Mouse (Mus musculus): Measurements from ENCODE around the gene 2010003K11Rik. TPM values are rescaled to one million over a fixed set of nuclear protein-coding genes. Genes with fewer than 3 reads are reported as not detected.
A peak's percentile ranks its signal among the peaks of the same experiment; 100 is the strongest.

Gene 2010003K11Rik
- total RNA-seq (2021) = 1 to 10 TPM in 1 of 2 experiments, under 1 TPM in 1; 0.30 to 1.0 TPM

- DNase-seq = no peak
- intact Hi-C loops (cut with DNase I) = loop anchor here (2.0 to 5.0 kb wide), 2 partner anchors 129 to 245 kb away; partner anchors contain the start of gene Rce1
Observed at GRCm38 (mm10) chr19:4498062-4498933, at the start of gene 2010003K11Rik. 2010003K11Rik (minus strand) TSS chr19:4498583.

GRCm38 (mm10) chr19:4547801-4548200, 49.4 kb upstream of the 2010003K11Rik start:
- DNase-seq = no peak
- intact Hi-C loops (cut with DNase I) = no loop called here

GRCm38 (mm10) chr19:4545841-4546240, 47.5 kb upstream of the 2010003K11Rik start:
- intact Hi-C loops (cut with DNase I) = no loop called here
- DNase-seq = no peak

- no peak for DNase-seq
- intact Hi-C loops (cut with DNase I) = no loop called here
Observed at GRCm38 (mm10) chr19:4545091-4545490, 46.7 kb upstream of the 2010003K11Rik start.

- intact Hi-C loops (cut with DNase I) = no loop called here
- no peak for DNase-seq
Observed at GRCm38 (mm10) chr19:4542081-4542480, 43.7 kb upstream of the 2010003K11Rik start.

GRCm38 (mm10) chr19:4540992-4541391, 42.6 kb upstream of the 2010003K11Rik start:
- intact Hi-C loops (cut with DNase I) = no loop called here
- no peak for DNase-seq

GRCm38 (mm10) chr19:4540263-4540662, 41.9 kb upstream of the 2010003K11Rik start:
- no peak for DNase-seq
- intact Hi-C loops (cut with DNase I) = no loop called here

- DNase-seq = no peak
- intact Hi-C loops (cut with DNase I) = no loop called here
Observed at GRCm38 (mm10) chr19:4536606-4537005, 38.2 kb upstream of the 2010003K11Rik start.

GRCm38 (mm10) chr19:4535922-4536321, 37.5 kb upstream of the 2010003K11Rik start:
- intact Hi-C loops (cut with DNase I) = no loop called here
- no peak for DNase-seq

- no peak for DNase-seq
- intact Hi-C loops (cut with DNase I) = no loop called here
Observed at GRCm38 (mm10) chr19:4534646-4535045, 36.3 kb upstream of the 2010003K11Rik start.

GRCm38 (mm10) chr19:4521426-4522050, 23.2 kb upstream of the 2010003K11Rik start:
- intact Hi-C loops (cut with DNase I) = no loop called here

GRCm38 (mm10) chr19:4517483-4517882, 19.1 kb upstream of the 2010003K11Rik start:
- intact Hi-C loops (cut with DNase I) = no loop called here

More at GRCm38 (mm10) chr19:4521426-4522050, 23.2 kb upstream of the 2010003K11Rik start:
- DNase-seq = no peak

GRCm38 (mm10) chr19:4516288-4516687, 17.9 kb upstream of the 2010003K11Rik start:
- intact Hi-C loops (cut with DNase I) = no loop called here
- DNase-seq = no peak

More at GRCm38 (mm10) chr19:4517483-4517882, 19.1 kb upstream of the 2010003K11Rik start:
- DNase-seq = no peak

- intact Hi-C loops (cut with DNase I) = no loop called here
Observed at GRCm38 (mm10) chr19:4515746-4516145, 17.4 kb upstream of the 2010003K11Rik start.

GRCm38 (mm10) chr19:4513236-4513858, 15.0 kb upstream of the 2010003K11Rik start:
- DNase-seq = no peak
- intact Hi-C loops (cut with DNase I) = no loop called here

More at GRCm38 (mm10) chr19:4515746-4516145, 17.4 kb upstream of the 2010003K11Rik start:
- peak in 1 of 2 experiments; percentile 16 for DNase-seq

- intact Hi-C loops (cut with DNase I) = no loop called here
- DNase-seq = no peak
Observed at GRCm38 (mm10) chr19:4511116-4511841, 12.9 kb upstream of the 2010003K11Rik start.

- peak; percentile 100 for DNase-seq
- intact Hi-C loops (cut with DNase I) = loop anchor here (10.0 kb wide), 1 partner anchor 325 kb away; the partner anchor contains the start of genes Ccdc87 and Ccs
Observed at GRCm38 (mm10) chr19:4509986-4510963, 11.9 kb upstream of the 2010003K11Rik start, which contains the start of gene Pcx. Pcx (plus strand) TSS chr19:4510472.

- DNase-seq = no peak
- intact Hi-C loops (cut with DNase I) = loop anchor here (10.0 kb wide), 1 partner anchor 327 kb away; the partner anchor contains the start of genes Ccdc87 and Ccs
Observed at GRCm38 (mm10) chr19:4507746-4508145, 9.4 kb upstream of the 2010003K11Rik start.

GRCm38 (mm10) chr19:4504830-4505229, 6.4 kb upstream of the 2010003K11Rik start:
- no peak for DNase-seq
- intact Hi-C loops (cut with DNase I) = loop anchor here (10.0 kb wide), 1 partner anchor 330 kb away; the partner anchor contains the start of genes Ccdc87 and Ccs
